Mouse (Mus musculus): ENCODE measurements around the gene AI182371.

The AI182371 gene

DNA sequence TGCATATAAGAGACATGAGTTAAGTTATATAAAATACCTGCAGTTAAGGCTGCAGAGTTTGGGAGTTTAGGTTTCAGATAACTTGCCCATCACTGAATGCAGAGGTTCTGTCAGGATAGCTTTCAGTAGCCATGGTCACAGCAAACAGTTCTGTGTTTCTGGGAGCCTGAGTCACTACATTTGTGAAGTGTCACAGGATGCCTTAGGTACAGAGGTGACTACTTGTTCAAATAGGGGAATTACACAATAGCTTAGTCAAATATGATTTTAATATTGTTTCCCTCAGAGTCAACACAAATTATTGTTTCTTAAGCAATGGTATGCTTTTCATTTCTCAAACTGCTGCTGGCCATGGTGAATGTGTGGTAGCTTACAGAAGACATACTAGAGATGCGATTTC, 32.2 kb downstream of the AI182371 start:
- DNase-seq (ENCODE audit: low spot score): no peak

DNA sequence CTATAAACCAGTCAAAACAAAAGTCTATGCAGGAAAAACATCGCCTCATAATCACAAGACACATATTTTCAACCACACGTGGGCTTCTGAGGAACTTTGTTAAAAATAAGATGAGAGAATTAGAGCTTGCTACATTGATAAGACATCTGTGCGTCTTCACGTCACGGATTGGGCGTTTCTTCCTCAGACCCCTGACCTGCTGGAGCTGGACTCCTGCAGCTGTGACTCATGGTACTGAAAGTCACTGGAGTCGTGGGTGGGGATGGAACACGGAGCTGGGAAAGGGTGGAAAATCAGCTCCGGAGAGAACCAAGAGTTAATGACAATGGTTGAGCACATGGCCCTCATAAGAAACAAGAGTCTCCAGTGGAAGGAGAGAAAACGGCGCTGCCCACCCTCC, 34.2 kb downstream of the AI182371 start:
- no peak for DNase-seq (ENCODE audit: low spot score)

DNA sequence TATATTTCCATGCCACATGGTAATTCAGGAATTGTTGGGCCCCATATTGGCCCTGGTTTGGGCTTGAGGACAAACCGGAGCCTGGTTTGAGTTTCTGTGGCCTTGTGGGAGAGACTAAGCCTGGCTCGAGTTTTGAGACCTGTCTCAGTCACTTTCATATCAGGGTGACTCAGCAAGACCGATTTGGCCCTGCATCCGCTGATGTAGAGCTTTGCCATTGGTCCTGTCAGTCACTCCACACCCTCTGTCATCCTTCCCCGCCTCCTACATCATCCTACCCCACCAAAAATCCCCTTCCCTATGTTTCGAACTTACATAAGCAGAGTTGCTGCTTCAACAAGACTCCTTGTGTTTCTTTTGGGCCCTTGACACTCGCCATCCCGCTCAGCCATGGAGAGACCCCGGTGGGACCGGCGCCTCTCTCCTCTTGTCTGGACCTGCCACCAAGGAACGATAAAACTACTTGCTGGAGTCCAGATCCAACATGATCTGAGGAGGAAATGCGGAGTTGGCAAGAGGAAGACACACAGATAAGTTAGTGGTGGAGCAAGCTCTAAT, 34.7 kb downstream of the AI182371 start:
- DNase-seq (ENCODE audit: low spot score): no peak

GRCm38 (mm10) chr2:35063333-35064030, 37.9 kb downstream of the AI182371 start:
- no peak for DNase-seq (ENCODE audit: low spot score)

DNA sequence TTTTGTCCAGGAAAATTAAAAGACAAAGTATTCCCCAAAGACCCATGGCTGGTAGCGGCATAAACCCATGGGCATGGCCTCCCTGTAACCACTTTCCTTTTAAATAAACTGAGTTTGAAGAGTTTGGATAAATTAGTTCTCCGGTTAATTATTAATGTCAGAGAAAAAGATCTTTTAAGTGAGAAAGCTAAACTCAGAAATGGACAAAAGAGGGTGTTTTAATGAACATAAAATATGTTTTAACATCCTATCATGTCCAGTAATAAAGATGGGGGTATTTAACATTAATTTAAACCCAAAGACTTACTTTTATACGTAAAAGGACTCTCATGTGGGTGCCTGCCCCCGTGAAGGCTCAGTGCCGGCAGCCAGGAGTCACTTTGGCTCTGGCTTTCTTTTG, 40.0 kb downstream of the AI182371 start, which contains the start of gene Hc:
Gene Hc, minus strand, starts transcription at position 101 of the 400 bp plus-strand sequence.
- no peak for DNase-seq (ENCODE audit: low spot score)

- DNase-seq (ENCODE audit: low spot score): no peak
Observed at GRCm38 (mm10) chr2:35060897-35061296, 40.4 kb downstream of the AI182371 start.

DNA sequence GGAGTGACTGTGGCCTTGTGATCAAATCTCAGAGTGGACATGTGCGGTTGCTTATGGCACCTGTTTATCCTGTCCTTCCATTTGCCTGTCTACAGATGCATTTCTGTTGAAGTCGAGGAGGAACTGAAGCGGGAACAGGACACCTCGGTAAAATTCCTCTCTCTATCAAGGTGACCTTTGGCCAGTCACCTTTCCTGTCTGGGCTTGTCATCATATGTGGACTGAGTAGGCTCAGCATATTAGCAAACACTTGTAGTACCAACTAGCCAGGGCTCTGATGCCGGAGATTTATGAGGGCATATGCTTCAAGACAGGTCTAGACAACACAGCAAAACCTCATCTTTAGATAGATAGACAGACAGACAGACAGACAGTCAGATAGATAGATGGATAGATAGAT, 41.1 kb downstream of the AI182371 start:
- DNase-seq (ENCODE audit: low spot score): no peak

DNA sequence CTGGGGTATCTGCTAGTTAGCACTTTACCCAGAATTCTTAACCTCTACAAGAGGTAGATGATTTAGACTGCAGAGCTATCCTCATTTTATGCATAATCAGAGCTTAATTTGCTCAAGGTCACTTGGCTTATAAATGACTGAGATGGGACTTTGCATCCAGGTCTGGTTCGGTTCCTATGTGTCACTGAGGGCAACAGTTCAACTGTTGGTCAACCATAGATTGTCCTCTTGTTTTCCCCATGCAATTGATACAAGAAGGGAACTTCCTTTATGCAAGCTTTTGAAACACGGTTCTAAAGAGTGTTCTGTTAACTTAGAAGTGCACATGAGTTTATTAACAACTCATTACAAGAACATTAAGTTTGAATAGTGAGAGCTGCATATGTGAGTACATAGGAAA, 43.0 kb downstream of the AI182371 start:
- DNase-seq (ENCODE audit: low spot score): no peak

- DNase-seq (ENCODE audit: low spot score): no peak
Observed at GRCm38 (mm10) chr2:35057243-35057642, 44.1 kb downstream of the AI182371 start.

- DNase-seq (ENCODE audit: low spot score): no peak
Observed at GRCm38 (mm10) chr2:35048851-35049250, 52.5 kb downstream of the AI182371 start.

- no peak for DNase-seq (ENCODE audit: low spot score)
Observed at GRCm38 (mm10) chr2:35044956-35045355, 56.4 kb downstream of the AI182371 start.

DNA sequence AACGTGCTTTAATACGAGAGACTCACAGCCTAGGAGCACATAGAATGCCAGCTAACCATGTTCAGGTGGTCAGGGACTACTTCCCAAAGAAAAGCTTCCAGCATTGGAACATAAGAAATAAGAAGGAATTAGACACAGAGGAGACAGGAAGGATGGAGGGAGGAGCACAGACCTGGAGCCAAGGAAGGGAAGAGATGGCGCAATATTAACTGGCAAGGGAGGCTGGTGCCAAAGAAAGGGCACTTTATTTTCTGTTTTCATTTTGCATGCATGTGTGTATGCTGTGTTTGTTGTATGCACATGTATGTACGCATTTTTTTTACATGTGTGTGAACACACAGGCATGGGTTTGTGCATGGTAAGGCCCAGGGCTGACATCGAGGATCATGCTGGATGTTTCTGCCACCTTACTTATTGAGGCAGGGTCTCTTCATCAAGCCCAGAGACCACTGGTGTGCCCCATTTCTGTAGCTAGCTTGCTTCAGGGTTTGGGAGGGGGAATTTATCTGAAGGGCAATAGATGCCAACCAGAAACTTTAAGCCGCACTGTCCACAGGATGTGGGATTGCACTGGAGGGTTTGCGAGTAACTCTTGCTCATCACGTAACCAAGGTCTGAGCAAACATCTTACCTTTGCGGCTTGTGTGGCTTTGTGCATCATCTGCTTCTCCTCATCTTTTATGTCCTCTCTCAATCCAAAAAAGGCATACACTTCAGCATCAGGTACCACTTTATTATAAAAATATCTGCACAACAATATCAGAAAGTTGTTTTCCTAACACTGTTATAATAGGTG, 62.6 kb downstream of the AI182371 start:
- no peak for DNase-seq (ENCODE audit: low spot score)
